Mouse (Mus musculus): Measurements from ENCODE around the gene Cdk19.
A peak's percentile ranks its signal among the peaks of the same experiment; 100 is the strongest.

The Cdk19 gene

DNA sequence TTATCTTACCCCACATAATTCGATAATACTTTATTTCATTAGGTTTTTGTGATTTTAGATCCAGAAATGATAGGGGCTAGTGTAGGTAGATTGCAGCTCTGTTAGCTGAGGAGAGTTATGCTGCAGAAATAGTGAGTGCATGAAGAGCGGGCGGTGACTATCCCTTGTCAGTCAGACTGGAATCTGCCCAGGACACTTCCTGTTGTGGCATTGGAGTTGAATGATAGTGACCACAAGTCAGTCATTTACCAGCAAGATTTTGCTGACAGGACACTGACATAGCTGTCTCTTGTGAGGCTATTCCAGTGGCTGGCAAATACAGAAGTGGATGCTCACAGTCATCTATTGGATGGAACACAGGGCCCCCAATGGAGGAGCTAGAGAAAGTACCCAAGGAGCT lies 97.8 kb downstream of the Cdk19 start:
- no peak for DNase-seq (ENCODE audit: low read depth in 1 of 2, low spot score in 2 of 2)

- DNase-seq (ENCODE audit: low read depth in 1 of 2, low spot score in 2 of 2): no peak
Observed at GRCm38 (mm10) chr10:40440740-40441139, 101.4 kb downstream of the Cdk19 start.

DNA sequence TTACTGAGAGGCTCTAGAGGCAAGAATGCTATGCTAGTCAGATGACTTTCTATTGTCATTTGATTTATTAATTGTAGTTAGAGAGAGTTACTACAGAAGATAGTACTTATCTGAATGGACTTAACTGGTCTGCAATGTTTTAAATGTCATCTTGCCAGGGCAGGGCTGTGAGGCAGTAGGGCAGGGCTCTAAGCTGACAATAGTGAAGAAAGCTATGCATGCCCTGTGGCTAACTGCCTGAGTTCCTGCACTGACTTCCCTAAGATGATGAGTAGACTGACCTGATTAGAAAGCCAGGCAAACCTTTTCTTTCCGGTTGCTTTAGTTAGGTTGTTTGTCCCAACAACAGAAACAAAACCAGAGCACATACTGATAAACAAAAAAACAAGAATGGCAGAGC lies 102.7 kb downstream of the Cdk19 start:
- no peak for DNase-seq (ENCODE audit: low read depth in 1 of 2, low spot score in 2 of 2)

DNA sequence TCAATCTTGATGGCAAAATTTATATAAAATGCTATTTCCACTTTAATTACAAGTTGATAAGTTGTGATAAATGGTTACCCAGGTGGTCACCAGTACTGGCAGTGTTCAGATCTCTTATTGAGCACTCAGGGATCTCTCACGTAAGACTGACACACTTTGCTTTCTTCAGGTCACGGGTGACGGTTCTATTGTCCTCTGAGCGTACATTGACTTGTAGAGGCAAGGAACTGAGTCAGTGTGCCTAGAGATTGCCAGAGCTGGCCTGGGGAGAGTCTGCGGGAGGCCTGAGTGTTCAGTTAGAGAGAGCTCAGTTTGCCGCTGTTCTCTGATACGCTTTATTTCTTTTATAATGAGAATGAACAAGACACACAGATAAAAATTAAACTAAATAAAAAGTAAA lies 104.0 kb downstream of the Cdk19 start:
- DNase-seq (ENCODE audit: low read depth in 1 of 2, low spot score in 2 of 2): no peak

- no peak for DNase-seq (ENCODE audit: low read depth in 1 of 2, low spot score in 2 of 2)
Observed at GRCm38 (mm10) chr10:40443806-40444357, 104.5 kb downstream of the Cdk19 start.

GRCm38 (mm10) chr10:40444586-40444985 lies 105.2 kb downstream of the Cdk19 start:
- DNase-seq (ENCODE audit: low read depth in 1 of 2, low spot score in 2 of 2): no peak

- no peak for DNase-seq (ENCODE audit: low read depth in 1 of 2, low spot score in 2 of 2)
Observed at GRCm38 (mm10) chr10:40446088-40446604, 106.8 kb downstream of the Cdk19 start.

DNA sequence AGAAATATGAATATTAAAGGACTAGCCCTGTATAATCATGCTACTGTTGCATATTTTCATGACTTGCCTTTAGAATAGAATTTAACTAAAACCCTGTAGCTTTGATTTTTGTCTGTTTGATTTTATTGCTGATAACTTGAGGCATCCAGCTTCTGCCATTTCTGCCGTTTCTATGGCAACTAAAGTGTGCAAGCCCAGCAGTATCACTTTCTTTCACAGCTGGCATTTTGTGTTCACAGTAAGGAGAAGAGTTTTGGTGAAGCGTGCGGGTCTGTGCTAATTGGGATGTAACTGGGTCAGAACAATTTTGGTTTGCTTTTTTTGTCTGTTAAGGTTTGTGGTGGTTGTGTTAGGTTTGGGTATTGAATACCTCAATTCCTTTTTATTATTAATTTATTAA lies 107.3 kb downstream of the Cdk19 start:
- DNase-seq (ENCODE audit: low read depth in 1 of 2, low spot score in 2 of 2): no peak

DNA sequence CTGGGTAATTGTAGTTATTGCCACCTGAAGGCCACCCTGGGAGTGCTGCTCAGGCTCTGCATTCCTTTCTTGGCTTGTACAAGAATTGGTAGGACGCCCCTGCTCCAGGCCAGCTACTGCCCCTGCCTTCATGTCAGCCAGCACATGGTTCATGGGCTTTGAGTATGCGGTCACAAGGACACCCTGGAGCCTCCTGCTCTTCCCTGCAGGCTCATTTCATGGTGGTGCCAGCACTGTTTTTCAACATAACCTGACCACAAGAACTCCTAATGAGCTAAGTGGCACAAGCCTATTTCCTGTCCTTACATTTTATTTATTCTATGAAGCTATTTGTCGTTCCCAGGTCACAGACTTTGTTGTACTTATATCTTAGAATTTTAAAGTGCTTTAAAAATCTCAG lies 107.9 kb downstream of the Cdk19 start:
- no peak for DNase-seq (ENCODE audit: low read depth in 1 of 2, low spot score in 2 of 2)

GRCm38 (mm10) chr10:40447921-40448320 lies 108.6 kb downstream of the Cdk19 start:
- no peak for DNase-seq (ENCODE audit: low read depth in 1 of 2, low spot score in 2 of 2)

- no peak for DNase-seq (ENCODE audit: low read depth in 1 of 2, low spot score in 2 of 2)
Observed at GRCm38 (mm10) chr10:40448444-40448843, 109.1 kb downstream of the Cdk19 start.

DNA sequence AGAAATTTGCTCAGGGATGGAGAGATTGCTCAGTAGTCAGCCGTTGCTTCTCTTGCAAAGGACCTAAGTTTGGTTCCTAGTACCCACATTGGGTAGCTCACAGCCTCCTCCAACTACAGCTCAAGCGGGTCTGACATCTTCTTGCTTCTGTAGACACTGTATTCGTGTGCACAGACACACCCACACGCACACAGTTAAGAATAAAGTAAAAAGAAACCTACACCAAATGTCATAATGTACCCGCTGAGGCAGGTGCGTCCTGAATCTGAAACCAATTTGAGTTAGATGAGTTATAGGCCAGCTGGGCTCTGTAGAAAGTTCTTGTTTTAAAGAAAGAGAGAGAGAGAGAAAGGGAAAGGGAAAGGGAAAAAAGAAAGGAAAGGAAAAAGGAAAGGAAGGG lies 110.2 kb downstream of the Cdk19 start:
- no peak for DNase-seq (ENCODE audit: low read depth in 1 of 2, low spot score in 2 of 2)

GRCm38 (mm10) chr10:40450171-40450570 lies 110.8 kb downstream of the Cdk19 start:
- no peak for DNase-seq (ENCODE audit: low read depth in 1 of 2, low spot score in 2 of 2)

GRCm38 (mm10) chr10:40457116-40457515 lies 117.8 kb downstream of the Cdk19 start:
- no peak for DNase-seq (ENCODE audit: low read depth in 1 of 2, low spot score in 2 of 2)

- no peak for DNase-seq (ENCODE audit: low read depth in 1 of 2, low spot score in 2 of 2)
Observed at GRCm38 (mm10) chr10:40459141-40459540, 119.8 kb downstream of the Cdk19 start.

- DNase-seq (ENCODE audit: low read depth in 1 of 2, low spot score in 2 of 2): no peak
Observed at GRCm38 (mm10) chr10:40461362-40461761, 122.0 kb downstream of the Cdk19 start.

GRCm38 (mm10) chr10:40462257-40462656 lies 122.9 kb downstream of the Cdk19 start:
- no peak for DNase-seq (ENCODE audit: low read depth in 1 of 2, low spot score in 2 of 2)

DNA sequence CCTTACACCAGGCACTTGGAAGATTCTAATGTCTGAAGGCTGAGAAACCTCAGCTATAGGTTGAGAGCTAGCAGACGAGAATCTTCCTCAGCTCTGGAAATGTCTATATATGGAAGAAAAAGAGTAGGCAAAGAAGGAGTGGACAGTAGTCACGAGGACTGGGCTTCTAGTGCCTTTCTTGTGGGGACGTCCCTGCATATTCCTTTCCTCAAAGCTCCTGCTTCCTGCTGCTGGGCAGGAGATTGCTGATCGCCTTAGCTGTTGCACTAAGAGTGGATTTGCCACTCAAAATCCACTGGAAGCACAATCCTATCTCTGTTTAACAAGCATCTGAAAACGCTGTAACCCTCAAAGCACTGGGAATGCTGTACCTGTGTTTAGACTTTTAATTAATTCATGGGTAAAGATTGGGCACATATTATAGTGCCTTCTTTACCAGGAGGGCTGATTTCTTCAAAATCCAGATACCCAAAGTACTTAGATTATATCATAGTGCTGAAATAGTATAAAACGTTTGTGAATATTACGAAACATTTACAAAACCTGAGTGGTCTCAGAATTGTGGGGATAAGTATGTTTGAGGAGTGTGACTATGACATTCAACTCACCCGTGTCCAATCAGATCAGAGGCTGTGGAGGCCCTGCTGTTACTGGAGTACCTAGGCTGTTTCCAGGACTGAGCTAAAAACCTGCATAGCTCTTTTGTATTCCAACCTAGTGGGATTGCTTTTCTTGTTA lies 128.0 kb downstream of the Cdk19 start:
- DNase-seq (ENCODE audit: low read depth in 1 of 2, low spot score in 2 of 2): no peak

DNA sequence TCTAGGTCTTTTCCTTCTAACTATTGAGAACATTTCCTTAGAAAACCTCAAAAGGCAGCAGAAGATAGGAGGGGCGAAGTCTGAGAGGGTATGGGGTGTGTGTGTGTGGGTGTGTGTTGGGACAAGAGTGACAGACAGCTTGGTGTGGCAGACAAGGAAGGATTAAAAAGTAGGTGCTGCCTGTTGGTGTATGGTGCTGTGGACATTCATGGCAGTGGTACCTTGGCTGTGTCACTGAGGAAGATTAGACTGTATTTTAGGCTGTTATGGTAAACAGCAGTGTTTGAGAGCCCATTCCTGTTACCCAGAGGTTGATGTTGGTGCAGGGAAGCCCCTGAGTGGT lies 128.5 kb downstream of the Cdk19 start:
- DNase-seq (ENCODE audit: low read depth in 1 of 2, low spot score in 2 of 2): no peak

- no peak for DNase-seq (ENCODE audit: low read depth in 1 of 2, low spot score in 2 of 2)
Observed at GRCm38 (mm10) chr10:40469145-40469544, 129.8 kb downstream of the Cdk19 start.

DNA sequence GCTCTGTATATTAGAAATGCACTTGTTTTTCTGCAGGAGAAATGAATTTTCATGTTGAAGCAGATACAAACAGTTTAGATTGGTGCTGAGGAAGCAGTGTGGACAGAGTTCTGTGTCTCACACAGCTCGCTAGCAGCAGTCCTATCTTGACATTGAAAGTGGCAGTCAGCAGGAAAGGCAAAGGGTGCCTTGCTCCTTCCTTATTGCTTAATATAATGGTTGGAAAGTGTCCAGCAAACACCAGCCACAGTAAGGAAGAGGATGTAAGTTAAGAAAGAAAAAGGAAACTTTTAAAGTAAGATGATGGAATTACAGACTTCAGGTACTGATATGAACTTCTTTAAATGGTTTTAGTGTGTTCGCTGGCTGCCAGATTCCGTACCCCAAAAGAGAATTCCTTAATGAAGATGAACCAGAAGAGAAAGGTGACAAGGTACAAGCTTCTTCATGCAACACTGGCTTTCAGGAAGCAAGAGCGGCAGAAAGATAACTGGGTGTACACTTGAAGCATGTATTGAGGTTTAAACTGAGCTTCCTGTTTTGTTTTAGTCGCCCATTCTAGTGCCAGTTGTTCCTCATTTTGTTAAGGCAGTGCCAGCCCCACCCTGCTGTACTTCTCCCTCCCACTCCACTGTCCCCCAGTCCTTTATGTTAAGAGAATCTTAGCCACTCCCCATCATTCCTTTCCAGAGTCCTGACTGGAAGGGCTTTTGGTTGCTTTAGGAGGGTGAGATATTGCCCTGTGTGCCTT lies 137.3 kb downstream of the Cdk19 start:
- DNase-seq (ENCODE audit: low read depth in 1 of 2, low spot score in 2 of 2): peak; percentile 51 to 57

GRCm38 (mm10) chr10:40477426-40478075 lies 138.2 kb downstream of the Cdk19 start:
- DNase-seq (ENCODE audit: low read depth in 1 of 2, low spot score in 2 of 2): no peak

Data from monocyte, adult 2 months (primary cell).